Mouse (Mus musculus) neural tube, embryonic 11.5 days (tissue): ENCODE measurements around the gene Slit3. TPM values are rescaled to one million over a fixed set of nuclear protein-coding genes. Genes with fewer than 3 reads are reported as not detected.

Source experiments
- ATAC-seq: fragments of 200-750 bp; cut with Nextera tagmentation; 2 replicates; pipeline ENCODE4 v1.8.0; 2017; ENCODE audit warnings: moderate number of reproducible peaks, mild to moderate bottlenecking, moderate TSS enrichment, moderate library complexity; ENCODE audit not compliant: insufficient read depth, low FRiP score, low TSS enrichment
- DNase-seq: peaks from one replicate; pipeline ENCODE4 v3.0.0-alpha.2; 2015; ENCODE audit warnings: low spot score
- H3K27ac ChIP-seq: fragments of 300-500 bp; sonication (generic); 2 replicates; pipeline ENCODE4 v1.5.1; 2014; ENCODE audit warnings: low read depth, mild to moderate bottlenecking, low read length
- H3K27me3 ChIP-seq: fragments of 300-500 bp; sonication (generic); 2 replicates; pipeline ENCODE4 v1.6.1; 2014; ENCODE audit warnings: mild to moderate bottlenecking, low read length, mixed read lengths; ENCODE audit not compliant: control insufficient read depth, insufficient read depth
- H3K36me3 ChIP-seq: fragments of 300-500 bp; sonication (generic); 2 replicates; pipeline ENCODE4 v1.6.1; 2014; ENCODE audit warnings: mild to moderate bottlenecking, low read length, moderate library complexity, mixed read lengths; ENCODE audit not compliant: control insufficient read depth, insufficient read depth
- H3K4me1 ChIP-seq: fragments of 300-500 bp; sonication (generic); 2 replicates; pipeline ENCODE4 v1.6.1; 2014; ENCODE audit warnings: low read length, mixed read lengths; ENCODE audit not compliant: control insufficient read depth, insufficient read depth
- H3K4me2 ChIP-seq: fragments of 300-500 bp; sonication (generic); 2 replicates; pipeline ENCODE4 v1.6.1; 2014; ENCODE audit warnings: low read depth, mild to moderate bottlenecking, moderate library complexity
- H3K4me3 ChIP-seq: fragments of 300-500 bp; sonication (generic); 2 replicates; pipeline ENCODE4 v1.5.1; 2014; ENCODE audit warnings: low read depth, low read length
- H3K9ac ChIP-seq: fragments of 300-500 bp; sonication (generic); 2 replicates; pipeline ENCODE4 v1.6.1; 2014; ENCODE audit warnings: mild to moderate bottlenecking, low read length
- H3K9me3 ChIP-seq: fragments of 300-500 bp; sonication (generic); 2 replicates; pipeline ENCODE4 v1.6.1; 2016; ENCODE audit warnings: low read length; ENCODE audit not compliant: control insufficient read depth
- WGBS: fragments of 180-500 bp; shearing (Covaris S2); extraction: QIAGEN DNeasy Blood & Tissue Kit; methylation state at CpG from one replicate; pipeline ENCODE4 v1.1.7; 2014; 5-methylcytosine and 5-hydroxymethylcytosine counted together
- polyA plus RNA-seq: library from polyadenylated mRNA; unstranded; fragments of >200 nt; fragmentation: Nextera tagmentation; extraction: Ambion mirVana; gene quantifications from 2 replicates; pipeline ENCODE4 v1.2.1, GENCODE M21; 2014

Slit3 gene
- polyA plus RNA-seq, 1 experiment from 2014 or later: 41.3 TPM

DNA sequence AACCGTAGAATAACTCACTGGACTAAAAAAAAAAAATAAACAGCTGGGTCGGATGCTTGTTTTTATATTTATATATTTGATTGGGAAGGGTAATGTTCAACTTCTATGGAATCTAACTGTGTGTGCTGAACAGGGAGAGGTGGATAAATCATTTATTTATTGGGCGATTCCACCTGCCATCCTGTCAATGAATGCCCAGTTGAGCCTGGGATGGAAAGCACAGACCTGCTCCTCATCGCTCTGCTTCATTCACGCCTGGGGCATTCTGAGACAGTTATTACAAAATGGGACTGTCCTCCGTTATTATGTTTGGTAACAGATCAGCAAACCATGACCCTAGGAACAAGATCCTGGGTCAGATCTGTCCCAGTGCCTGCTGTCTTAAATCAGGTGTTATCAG is 328.2 kb downstream of the Slit3 start:
- WGBS: 90% methylated on average over 6 of the region's 6 CpGs
- Histone ChIP-seq H3K27ac (no peak overlapping the region), H3K36me3 (no peaks in the 10 kb centered on the region), H3K4me1 (no peaks in the 10 kb centered on the region; the same call in 1 of the 2 replicates), H3K9ac (no peak overlapping the region), H3K27me3 (no peaks in the 10 kb centered on the region), H3K4me3 (no peak overlapping the region), H3K9me3 (no peaks in the 10 kb centered on the region), H3K4me2 (no peak overlapping the region)
- DNase-seq (no peak), ATAC-seq (no peak)

DNA sequence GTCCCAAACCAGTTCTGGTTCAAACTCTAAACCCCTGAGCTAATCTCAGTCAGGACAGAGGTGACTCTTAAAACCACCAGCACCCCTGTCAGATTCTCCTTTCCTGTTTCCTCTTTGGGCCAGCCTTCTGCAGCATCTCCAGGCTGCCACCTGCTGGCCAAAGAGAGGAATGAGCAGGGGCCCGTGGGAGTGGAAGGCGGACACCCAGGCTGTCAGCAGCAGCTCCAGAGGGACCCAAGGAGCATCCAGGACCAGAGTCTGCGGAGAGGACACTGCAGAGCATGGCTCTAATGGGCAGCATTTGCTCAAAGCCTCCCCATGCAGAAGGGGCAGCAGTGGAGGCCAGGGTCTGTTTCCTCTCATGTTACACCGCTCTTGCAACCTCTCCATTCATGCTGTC is 330.6 kb downstream of the Slit3 start:
- WGBS: 27% methylated on average over 4 of the region's 4 CpGs
- H3K9me3 ChIP-seq: no peaks in the 10 kb centered on the region
- no peak overlapping the region for H3K4me3 ChIP-seq
- DNase-seq (peak; percentile 84), ATAC-seq (no peak; the same call in 1 of the 2 replicates)
- no peak overlapping the region for H3K4me2 ChIP-seq
- H3K27ac ChIP-seq: no peak overlapping the region
- H3K9ac ChIP-seq: no peak overlapping the region
- H3K27me3 ChIP-seq: no peaks in the 10 kb centered on the region
- H3K36me3 ChIP-seq: no peaks in the 10 kb centered on the region
- H3K4me1 ChIP-seq: no peaks in the 10 kb centered on the region; the same call in 1 of the 2 replicates

DNA sequence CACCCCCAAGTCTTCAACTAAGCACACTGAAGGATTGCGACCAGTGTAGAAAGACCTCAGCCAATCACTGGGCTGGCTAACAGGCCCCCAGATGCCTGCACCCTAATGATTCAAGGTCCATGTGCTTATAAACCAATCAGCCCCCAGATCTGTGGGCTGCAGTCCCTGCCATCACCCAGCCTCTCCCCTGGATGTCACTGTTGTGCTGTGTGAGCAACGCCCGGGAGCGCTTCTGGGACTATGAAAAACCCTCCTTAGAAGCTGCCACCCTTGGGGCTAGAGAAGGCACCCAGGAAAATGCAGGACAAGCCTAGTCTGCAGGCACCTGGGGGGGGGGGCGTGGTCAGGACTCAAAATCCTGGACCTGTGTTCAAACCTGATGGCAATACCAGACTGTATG is 331.4 kb downstream of the Slit3 start:
- no peaks in the 10 kb centered on the region for H3K36me3 ChIP-seq
- peak; percentile 65 for ATAC-seq
- no peaks in the 10 kb centered on the region; the same call in 1 of the 2 replicates for H3K4me1 ChIP-seq
- WGBS: 46% methylated on average over 5 of the region's 5 CpGs
- H3K4me3 ChIP-seq: no peak overlapping the region
- H3K27ac ChIP-seq: no peak overlapping the region
- H3K27me3 ChIP-seq: no peaks in the 10 kb centered on the region
- H3K4me2 ChIP-seq: no peak overlapping the region
- no peak overlapping the region for H3K9ac ChIP-seq
- H3K9me3 ChIP-seq: no peaks in the 10 kb centered on the region
- DNase-seq: peak; percentile 73

DNA sequence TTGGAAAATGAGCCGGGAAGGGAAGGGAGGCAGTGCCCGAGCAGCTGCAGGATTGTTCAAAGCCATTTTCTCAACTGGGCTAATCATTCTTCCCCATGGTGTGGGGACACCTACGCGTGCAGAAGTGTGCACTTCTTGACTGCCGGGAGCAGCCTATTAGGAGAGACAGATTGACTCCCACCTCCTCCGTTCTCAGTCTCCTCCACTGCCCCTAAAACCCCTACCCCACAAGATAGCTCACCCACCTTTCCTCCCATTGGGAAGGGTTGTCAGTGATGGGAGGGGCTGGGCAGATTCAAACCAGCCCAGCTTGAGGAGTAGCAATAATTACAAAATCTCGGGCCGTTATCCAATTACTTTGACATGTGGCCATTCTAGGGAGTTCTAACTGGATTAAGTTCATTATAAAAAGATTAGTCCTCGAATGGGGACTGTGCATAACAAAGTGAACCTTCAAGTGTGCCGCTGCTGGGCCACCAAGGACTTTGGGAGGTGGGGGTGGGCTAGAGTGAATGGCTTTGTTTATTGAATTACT is 333.2 kb downstream of the Slit3 start:
- H3K4me1 ChIP-seq: no peaks in the 10 kb centered on the region; the same call in 1 of the 2 replicates
- ATAC-seq (no peak), DNase-seq (peak; percentile 30)
- H3K4me2 ChIP-seq: no peak overlapping the region
- no peak overlapping the region for H3K27ac ChIP-seq
- no peak overlapping the region for H3K4me3 ChIP-seq
- H3K9ac ChIP-seq: no peak overlapping the region
- no peaks in the 10 kb centered on the region for H3K36me3 ChIP-seq
- WGBS: 21% methylated on average over 10 of the region's 10 CpGs
- no peaks in the 10 kb centered on the region for H3K27me3 ChIP-seq
- H3K9me3 ChIP-seq: no peaks in the 10 kb centered on the region

DNA sequence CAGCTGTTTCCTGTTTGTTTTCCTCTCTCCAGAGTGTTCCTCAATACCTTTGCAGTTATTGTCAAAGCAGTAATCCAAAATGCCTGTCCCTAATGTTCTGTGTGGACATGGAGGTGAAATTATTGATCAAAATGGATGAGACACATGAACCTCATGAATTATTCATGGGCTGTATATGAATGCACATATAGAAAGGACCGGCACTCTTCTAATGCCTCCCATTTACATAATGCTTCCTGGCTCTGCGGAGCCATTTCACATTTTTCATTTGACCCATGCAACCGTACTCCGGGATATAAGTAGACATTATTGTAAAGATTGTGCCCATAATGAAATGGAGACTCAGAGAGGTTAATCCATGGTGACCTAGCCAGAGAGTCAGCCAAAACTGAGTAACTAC is 333.8 kb downstream of the Slit3 start:
- Histone ChIP-seq H3K9ac (no peak overlapping the region), H3K27ac (no peak overlapping the region), H3K9me3 (no peaks in the 10 kb centered on the region), H3K4me2 (no peak overlapping the region), H3K36me3 (no peaks in the 10 kb centered on the region), H3K4me3 (no peak overlapping the region), H3K4me1 (no peaks in the 10 kb centered on the region; the same call in 1 of the 2 replicates), H3K27me3 (no peaks in the 10 kb centered on the region)
- DNase-seq (no peak), ATAC-seq (peak; percentile 40; the same call in 1 of the 2 replicates)
- 46% methylated on average over 4 of the region's 4 CpGs for WGBS

DNA sequence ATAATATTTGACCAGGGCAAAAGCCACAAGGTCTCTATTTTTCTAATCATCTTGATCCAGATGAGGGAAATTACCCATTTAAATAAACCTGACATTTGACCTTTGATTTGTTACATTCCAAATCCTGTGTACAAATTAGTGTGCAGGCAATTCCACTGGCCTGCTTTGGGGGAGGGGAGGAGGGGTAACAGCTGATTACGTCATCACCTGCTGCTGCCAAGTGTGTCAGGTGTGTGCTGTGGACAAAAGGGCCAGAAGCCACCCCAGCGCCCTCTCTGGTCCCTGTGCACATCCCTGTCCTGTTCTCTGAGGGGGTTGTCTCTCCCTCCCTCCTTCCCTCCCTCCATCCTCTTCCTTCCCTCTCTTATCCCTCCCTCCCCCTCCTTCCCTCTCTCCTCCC is 337.0 kb downstream of the Slit3 start:
- H3K27ac ChIP-seq: no peak overlapping the region
- no peaks in the 10 kb centered on the region for H3K36me3 ChIP-seq
- no peaks in the 10 kb centered on the region for H3K4me1 ChIP-seq
- H3K27me3 ChIP-seq: no peaks in the 10 kb centered on the region
- 67% methylated on average over 2 of the region's 2 CpGs for WGBS
- no peak overlapping the region for H3K4me2 ChIP-seq
- H3K4me3 ChIP-seq: no peak overlapping the region
- ATAC-seq: no peak
- no peaks in the 10 kb centered on the region for H3K9me3 ChIP-seq
- DNase-seq: no peak
- H3K9ac ChIP-seq: no peak overlapping the region

DNA sequence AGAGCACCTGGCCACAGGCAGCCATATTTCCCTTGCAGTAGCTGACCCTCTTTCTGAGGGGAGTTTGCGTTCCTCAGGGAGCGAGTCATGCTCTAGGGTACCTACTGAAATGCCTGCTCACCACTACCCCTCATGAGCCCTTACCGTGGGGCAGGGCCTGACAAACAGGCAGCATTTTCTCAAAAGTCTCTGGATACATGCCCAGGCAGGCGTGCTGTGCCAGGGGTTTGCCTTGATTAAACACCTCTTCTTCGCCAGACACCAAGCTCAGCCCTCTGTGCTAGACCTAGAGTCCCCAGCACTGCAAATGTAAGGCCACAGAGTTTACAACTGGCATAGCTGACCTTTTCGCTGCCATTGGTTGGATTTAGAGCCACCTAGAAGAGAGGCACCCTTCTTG is 345.7 kb downstream of the Slit3 start:
- no peaks in the 10 kb centered on the region for H3K4me1 ChIP-seq
- H3K4me2 ChIP-seq: no peak overlapping the region
- no peak overlapping the region for H3K27ac ChIP-seq
- no peaks in the 10 kb centered on the region for H3K36me3 ChIP-seq
- no peak overlapping the region for H3K4me3 ChIP-seq
- DNase-seq (no peak), ATAC-seq (no peak)
- WGBS: 91% methylated on average over 6 of the region's 6 CpGs
- H3K27me3 ChIP-seq: no peaks in the 10 kb centered on the region
- H3K9me3 ChIP-seq: no peaks in the 10 kb centered on the region
- no peak overlapping the region for H3K9ac ChIP-seq

DNA sequence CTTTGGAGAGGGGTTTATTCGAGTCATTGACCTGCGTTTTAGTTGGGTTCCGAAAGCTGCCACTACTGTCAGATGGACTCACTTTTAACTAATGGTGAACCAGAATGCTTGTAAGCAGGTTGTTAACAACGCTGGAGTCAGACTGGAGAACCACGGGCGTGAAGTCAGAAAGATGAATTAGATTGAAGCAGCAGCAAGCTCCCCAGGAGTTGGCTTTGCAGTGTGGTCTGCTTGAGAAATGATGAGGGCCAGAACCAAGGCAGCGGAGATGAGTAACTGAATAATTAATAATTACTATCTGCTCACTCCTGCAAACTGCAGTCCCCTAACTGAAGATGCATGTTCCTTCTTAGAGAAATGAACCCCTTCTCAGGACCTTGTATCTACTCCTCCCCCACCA is 347.8 kb downstream of the Slit3 start:
- H3K27me3 ChIP-seq: no peaks in the 10 kb centered on the region
- no peaks in the 10 kb centered on the region for H3K9me3 ChIP-seq
- H3K4me2 ChIP-seq: no peak overlapping the region
- H3K4me1 ChIP-seq: no peaks in the 10 kb centered on the region
- H3K27ac ChIP-seq: no peak overlapping the region
- WGBS: 72% methylated on average over 7 of the region's 7 CpGs
- no peak for DNase-seq
- ATAC-seq: no peak
- no peaks in the 10 kb centered on the region for H3K36me3 ChIP-seq
- no peak overlapping the region for H3K4me3 ChIP-seq
- no peak overlapping the region for H3K9ac ChIP-seq

DNA sequence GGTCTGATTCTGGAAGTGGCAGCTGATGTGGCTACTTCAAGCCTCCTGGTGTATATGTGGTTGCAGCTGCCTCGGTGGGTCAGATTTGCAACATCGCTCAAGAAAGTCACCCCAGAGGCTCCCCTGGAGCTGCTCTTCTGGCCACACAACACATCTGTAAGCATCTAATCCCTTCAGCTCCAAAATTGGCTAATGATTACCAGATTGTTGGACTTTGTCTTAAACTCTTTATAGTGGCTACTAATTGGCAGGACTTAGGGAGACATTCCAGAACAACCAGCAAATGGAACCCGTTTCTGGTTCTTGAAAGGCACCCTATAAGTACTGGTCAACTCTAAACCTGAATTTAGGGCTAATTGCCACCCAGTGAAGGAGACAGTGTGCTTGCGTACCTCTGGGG is 348.9 kb downstream of the Slit3 start:
- DNase-seq (no peak), ATAC-seq (no peak)
- Histone ChIP-seq H3K36me3 (no peaks in the 10 kb centered on the region), H3K4me1 (no peaks in the 10 kb centered on the region), H3K4me3 (no peak overlapping the region), H3K27ac (no peak overlapping the region), H3K9me3 (no peaks in the 10 kb centered on the region), H3K27me3 (no peaks in the 10 kb centered on the region), H3K4me2 (no peak overlapping the region), H3K9ac (no peak overlapping the region)
- WGBS: 80% methylated on average over 4 of the region's 4 CpGs
